Mouse (Mus musculus) embryonic facial prominence, embryonic 12.5 days (tissue): ENCODE measurements around the gene Ogg1. TPM values are rescaled to one million over a fixed set of nuclear protein-coding genes. Genes with fewer than 3 reads are reported as not detected.

ENCODE experiments used
- ATAC-seq: fragments of 200-750 bp; cut with Nextera tagmentation; 2 replicates; pipeline ENCODE4 v1.8.0; 2017; ENCODE audit not compliant: insufficient number of reproducible peaks, insufficient read depth, low FRiP score, low TSS enrichment
- H3K27ac ChIP-seq: fragments of 300-500 bp; sonication (generic); 2 replicates; pipeline ENCODE4 v1.5.1; 2016; ENCODE audit warnings: mild to moderate bottlenecking
- H3K27me3 ChIP-seq: fragments of 300-500 bp; sonication (generic); 2 replicates; pipeline ENCODE4 v1.6.1; 2016; ENCODE audit warnings: mild to moderate bottlenecking, moderate library complexity
- H3K36me3 ChIP-seq: fragments of 300-500 bp; sonication (generic); 2 replicates; pipeline ENCODE4 v1.6.1; 2016; ENCODE audit warnings: mild to moderate bottlenecking
- H3K4me1 ChIP-seq: fragments of 300-500 bp; sonication (generic); 2 replicates; pipeline ENCODE4 v1.6.1; 2016
- H3K4me2 ChIP-seq: fragments of 300-500 bp; sonication (generic); replicated peaks from 2 replicates; pipeline ENCODE4 v1.6.1; 2016; ENCODE audit warnings: mild to moderate bottlenecking, moderate library complexity
- H3K4me3 ChIP-seq: fragments of 300-500 bp; sonication (generic); 2 replicates; pipeline ENCODE4 v1.5.1; 2016; ENCODE audit warnings: mild to moderate bottlenecking
- H3K9ac ChIP-seq: fragments of 300-500 bp; sonication (generic); 2 replicates; pipeline ENCODE4 v1.6.1; 2016; ENCODE audit warnings: mild to moderate bottlenecking, moderate library complexity
- H3K9me3 ChIP-seq: fragments of 300-500 bp; sonication (generic); 2 replicates; pipeline ENCODE4 v1.6.1; 2016; ENCODE audit warnings: mild to moderate bottlenecking, moderate library complexity
- WGBS: fragments of 180-500 bp; shearing (Covaris S2); methylation state at CpG from one replicate; pipeline ENCODE4 v1.1.7; 2016; 5-methylcytosine and 5-hydroxymethylcytosine counted together
- polyA plus RNA-seq: library from polyadenylated mRNA; unstranded; fragments of >200 nt; fragmentation: Nextera tagmentation; extraction: Ambion mirVana; gene quantifications from 2 replicates; pipeline ENCODE4 v1.2.1, GENCODE M21; 2016

Ogg1 gene
- polyA plus RNA-seq = 14.1 and 14.7 TPM in 2 replicates

- H3K27ac ChIP-seq = peak within 1 kb of the TSS; percentile 92
- H3K9me3 ChIP-seq = no peaks in the 10 kb centered on the region
- no peaks in the 10 kb centered on the region for H3K27me3 ChIP-seq
- H3K4me2 ChIP-seq = peak within 1 kb of the TSS; percentile 76
- peak within 1 kb of the TSS; percentile 58 for H3K4me3 ChIP-seq
- under 1% methylated on average over 52 of the region's 52 CpGs for WGBS
- 0 out of 2 replicates have a peak, but pooled peaks cover 12% of the 10 kb centered on the region for H3K4me1 ChIP-seq
- peak within 1 kb of the TSS; percentile 64 for H3K9ac ChIP-seq
- H3K36me3 ChIP-seq = peaks cover 49% of the 10 kb centered on the region
- ATAC-seq = peak; percentile 98
These were observed at the start of gene Ogg1 for GRCm38 (mm10) chr6:113326533-113327315. Ogg1 (plus strand) TSS chr6:113326972.

- peaks cover 46% of the 10 kb centered on the region for H3K27me3 ChIP-seq
- no peak overlapping the region for H3K4me3 ChIP-seq
- no peak overlapping the region for H3K9ac ChIP-seq
- no peak overlapping the region for H3K4me2 ChIP-seq
- H3K27ac ChIP-seq = no peak overlapping the region
- H3K4me1 ChIP-seq = peaks cover 7% of the 10 kb centered on the region; the same call in 1 of the 2 replicates
- WGBS = 64% methylated on average over 6 of the region's 6 CpGs
- no peaks in the 10 kb centered on the region for H3K9me3 ChIP-seq
- ATAC-seq = 0 out of 2 replicates have a peak, but pooled peaks have one; percentile 20
- peaks cover 19% of the 10 kb centered on the region; the same call in 1 of the 2 replicates for H3K36me3 ChIP-seq
These were observed 45.1 kb upstream of the Ogg1 start for GRCm38 (mm10) chr6:113281676-113282075.

- Histone ChIP-seq H3K27me3 (peaks cover 46% of the 10 kb centered on the region), H3K4me3 (peak within 1 kb of the TSS; percentile 21), H3K27ac (no peak within 1 kb of the TSS), H3K4me1 (peaks cover 7% of the 10 kb centered on the region; the same call in 1 of the 2 replicates), H3K36me3 (peaks cover 14% of the 10 kb centered on the region; the same call in 1 of the 2 replicates), H3K4me2 (peak within 1 kb of the TSS; percentile 41), H3K9ac (no peak within 1 kb of the TSS), H3K9me3 (no peaks in the 10 kb centered on the region)
- 2% methylated on average over 37 of the region's 37 CpGs for WGBS
- ATAC-seq = peak; percentile 75
These were observed 44.5 kb upstream of the Ogg1 start, which contains the start of gene Cpne9 for GRCm38 (mm10) chr6:113282101-113282802. Cpne9 (plus strand) TSS chr6:113282307.

GRCm38 (mm10) chr6:113282969-113283368 is 43.8 kb upstream of the Ogg1 start:
- H3K4me1 ChIP-seq = peaks cover 7% of the 10 kb centered on the region; the same call in 1 of the 2 replicates
- H3K27ac ChIP-seq = no peak overlapping the region
- H3K27me3 ChIP-seq = peaks cover 46% of the 10 kb centered on the region
- H3K36me3 ChIP-seq = peaks cover 7% of the 10 kb centered on the region; the same call in 1 of the 2 replicates
- H3K9me3 ChIP-seq = no peaks in the 10 kb centered on the region
- no peak overlapping the region for H3K9ac ChIP-seq
- no peak for ATAC-seq
- WGBS = 0% methylated on average over 21 of the region's 22 CpGs
- peak overlapping the region; percentile 21; the same call in 1 of the 2 replicates for H3K4me3 ChIP-seq
- H3K4me2 ChIP-seq = peak overlapping the region; percentile 26

- no peak for ATAC-seq
- WGBS = 7% methylated on average over 6 of the region's 6 CpGs
These were observed 43.3 kb upstream of the Ogg1 start for GRCm38 (mm10) chr6:113283500-113283899.

GRCm38 (mm10) chr6:113284931-113285330 is 41.8 kb upstream of the Ogg1 start:
- no peak overlapping the region for H3K4me2 ChIP-seq
- peaks cover 7% of the 10 kb centered on the region; the same call in 1 of the 2 replicates for H3K4me1 ChIP-seq
- no peaks in the 10 kb centered on the region for H3K9me3 ChIP-seq
- H3K27me3 ChIP-seq = peaks cover 48% of the 10 kb centered on the region
- ATAC-seq = no peak
- 74% methylated on average over 3 of the region's 3 CpGs for WGBS
- no peak overlapping the region for H3K27ac ChIP-seq
- H3K9ac ChIP-seq = no peak overlapping the region
- no peak overlapping the region for H3K4me3 ChIP-seq
- H3K36me3 ChIP-seq = peaks cover 5% of the 10 kb centered on the region; the same call in 1 of the 2 replicates

More at GRCm38 (mm10) chr6:113283500-113283899, 43.3 kb upstream of the Ogg1 start:
- Histone ChIP-seq H3K27ac (no peak overlapping the region), H3K4me2 (no peak overlapping the region; the same call in 1 of the 2 replicates), H3K36me3 (peaks cover 5% of the 10 kb centered on the region; the same call in 1 of the 2 replicates), H3K4me1 (peaks cover 7% of the 10 kb centered on the region; the same call in 1 of the 2 replicates), H3K9ac (no peak overlapping the region), H3K4me3 (no peak overlapping the region), H3K27me3 (peaks cover 46% of the 10 kb centered on the region), H3K9me3 (no peaks in the 10 kb centered on the region)

GRCm38 (mm10) chr6:113286316-113286715 is 40.5 kb upstream of the Ogg1 start:
- 55% methylated on average over 1 of the region's 1 CpGs for WGBS
- Histone ChIP-seq H3K27me3 (peaks cover 47% of the 10 kb centered on the region), H3K4me1 (peaks cover 7% of the 10 kb centered on the region; the same call in 1 of the 2 replicates), H3K27ac (no peak overlapping the region), H3K9ac (no peak overlapping the region), H3K36me3 (no peaks in the 10 kb centered on the region), H3K4me3 (no peak overlapping the region), H3K9me3 (no peaks in the 10 kb centered on the region), H3K4me2 (no peak overlapping the region)
- ATAC-seq = no peak

GRCm38 (mm10) chr6:113287236-113287635 is 39.5 kb upstream of the Ogg1 start:
- Histone ChIP-seq H3K4me3 (no peak overlapping the region), H3K4me1 (0 out of 2 replicates have a peak, but pooled peaks cover 5% of the 10 kb centered on the region), H3K4me2 (no peak overlapping the region), H3K27me3 (peaks cover 38% of the 10 kb centered on the region), H3K9me3 (no peaks in the 10 kb centered on the region), H3K9ac (no peak overlapping the region), H3K27ac (no peak overlapping the region), H3K36me3 (no peaks in the 10 kb centered on the region)
- WGBS = 77% methylated on average over 4 of the region's 4 CpGs
- no peak for ATAC-seq

GRCm38 (mm10) chr6:113289346-113289745 is 37.4 kb upstream of the Ogg1 start:
- Histone ChIP-seq H3K36me3 (no peaks in the 10 kb centered on the region), H3K9ac (no peak overlapping the region), H3K27me3 (peaks cover 17% of the 10 kb centered on the region), H3K9me3 (no peaks in the 10 kb centered on the region), H3K27ac (no peak overlapping the region), H3K4me1 (no peaks in the 10 kb centered on the region), H3K4me2 (no peak overlapping the region), H3K4me3 (no peak overlapping the region)
- 94% methylated on average over 15 of the region's 15 CpGs for WGBS
- no peak for ATAC-seq

GRCm38 (mm10) chr6:113290346-113290745 is 36.4 kb upstream of the Ogg1 start:
- no peak for ATAC-seq
- Histone ChIP-seq H3K36me3 (no peaks in the 10 kb centered on the region), H3K9ac (no peak overlapping the region), H3K4me2 (no peak overlapping the region), H3K9me3 (no peaks in the 10 kb centered on the region), H3K27me3 (0 out of 2 replicates have a peak, but pooled peaks cover 8% of the 10 kb centered on the region), H3K4me3 (no peak overlapping the region), H3K27ac (no peak overlapping the region), H3K4me1 (no peaks in the 10 kb centered on the region)
- 70% methylated on average over 6 of the region's 6 CpGs for WGBS

- H3K4me1 ChIP-seq = no peaks in the 10 kb centered on the region
- no peak overlapping the region for H3K27ac ChIP-seq
- no peak overlapping the region for H3K4me3 ChIP-seq
- WGBS = 68% methylated on average over 5 of the region's 5 CpGs
- H3K9me3 ChIP-seq = no peaks in the 10 kb centered on the region
- no peak for ATAC-seq
- H3K27me3 ChIP-seq = 0 out of 2 replicates have a peak, but pooled peaks cover 2% of the 10 kb centered on the region
- H3K9ac ChIP-seq = no peak overlapping the region
- no peaks in the 10 kb centered on the region for H3K36me3 ChIP-seq
- H3K4me2 ChIP-seq = no peak overlapping the region
These were observed 33.8 kb upstream of the Ogg1 start for GRCm38 (mm10) chr6:113292938-113293337.
